In genomic region chr8:46588663-46589062, GRCm38 (mm10) we compare ENCODE assay signal across 16 mouse cellular contexts.
"Had no signal": no experiment of that assay in that cellular context is flagged by ENCODE, and none has a peak within 500 bp of the region (broad histone marks: within the 10 kb centered on the region; RNA-seq: fewer than 3 reads in every experiment).

No protein-coding gene starts in this region.

- H3K4me3 ChIP-seq: layer of hippocampus, adult 2 months; limb, embryonic 13.5 days; neural tube, embryonic 13.5 days; stomach, embryonic 15.5 days had no signal

- H3K27me3 ChIP-seq: limb, embryonic 13.5 days; neural tube, embryonic 13.5 days; stomach, embryonic 15.5 days had no signal

- DNase-seq: kidney, adult 18-20 months; kidney, postnatal 10 days; kidney, postnatal 4 days; left cerebral cortex, postnatal 4 days; lung, adult 18-20 months; lung, postnatal 36 days; right cerebral cortex, postnatal 14 days; thymus, adult 2 months; thymus, postnatal 25 days had no signal

- H3K4me1 ChIP-seq: neural tube, embryonic 13.5 days; stomach, embryonic 15.5 days had no signal

- H3K27ac ChIP-seq: layer of hippocampus, adult 2 months; limb, embryonic 13.5 days; neural tube, embryonic 13.5 days; stomach, embryonic 15.5 days had no signal

- H3K9ac ChIP-seq: limb, embryonic 13.5 days; neural tube, embryonic 13.5 days; stomach, embryonic 15.5 days had no signal

- H3K4me2 ChIP-seq: limb, embryonic 13.5 days; midbrain, embryonic 11.5 days; neural tube, embryonic 13.5 days; stomach, embryonic 15.5 days had no signal

- H3K9me3 ChIP-seq: limb, embryonic 13.5 days; neural tube, embryonic 13.5 days; stomach, embryonic 15.5 days had no signal

- H3K36me3 ChIP-seq: stomach, embryonic 15.5 days had no signal

- ATAC-seq: lung, postnatal 0 days; midbrain, embryonic 16.5 days had no signal
